Mouse (Mus musculus) olfactory bulb, adult 2 months (tissue): ENCODE data around the gene Tspear.

Experiments used
- CTCF ChIP-seq: fragments of 200-500 bp; IDR thresholded peaks from 2 replicates; pipeline ENCODE4 v1.5.1; 2012; ENCODE audit warnings: low read depth, mild to moderate bottlenecking, low read length, moderate library complexity; ENCODE audit not compliant: insufficient read depth
- POLR2A ChIP-seq: fragments of 200-500 bp; IDR thresholded peaks from 2 replicates; pipeline ENCODE4 v1.6.1; 2012; ENCODE audit warnings: mild to moderate bottlenecking, low read depth, low read length, moderate library complexity; ENCODE audit not compliant: insufficient read depth

GRCm38 (mm10) chr10:77677562-77677961, 8.8 kb upstream of the Tspear start:
- TF ChIP-seq POLR2A (no peak), CTCF (no peak)
